Mouse (Mus musculus): ENCODE measurements around the gene Lrig3.

DNA sequence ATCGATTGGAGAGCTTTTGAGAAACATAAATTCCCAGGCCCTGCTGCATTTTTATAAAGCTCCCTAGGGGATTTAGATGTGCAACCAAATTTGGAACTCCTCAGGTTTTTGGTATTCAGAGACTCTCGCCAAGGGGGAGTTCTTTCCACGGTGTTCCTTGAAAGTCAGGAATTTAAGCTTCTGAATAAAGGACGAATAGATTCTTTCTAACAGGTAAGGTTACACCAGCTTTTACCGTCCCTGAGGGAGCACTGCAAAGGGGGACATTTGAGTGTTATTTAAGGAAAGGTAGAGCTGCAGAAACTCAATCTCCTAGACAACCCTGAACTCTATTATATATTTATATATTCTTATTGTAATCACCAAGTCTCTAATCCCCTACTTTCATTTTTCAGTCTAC lies 22.9 kb upstream of the Lrig3 start:
- no peak for TF ChIP-seq CTCF (IDR thresholded peaks at IDR 0.05; ENCODE audit: extremely low read depth, insufficient read depth, low read length)
- TF ChIP-seq POLR2A (IDR thresholded peaks at IDR 0.05; ENCODE audit: extremely low read depth, insufficient read depth, low read length) = no peak
